Mouse (Mus musculus) limb, embryonic 11.5 days (tissue): ENCODE measurements at regions not wholly inside any gene's neighbourhood (a gene's known extent, or its start where the extent isn't known, plus 50 kb on each side); places are given as distances from the start of the nearest gene placed in this dataset.
"Not testable (repeated sequence)": the region's sequence is repeated elsewhere in the genome, so short reads cannot be mapped to it uniquely, and the experiment has no call there.

Experiments
- ATAC-seq: fragments of 200-750 bp; cut with Nextera tagmentation; 2 replicates; pipeline ENCODE4 v1.8.0; 2017; ENCODE audit warnings: low read depth; ENCODE audit not compliant: insufficient number of reproducible peaks, low FRiP score, low TSS enrichment
- DNase-seq: peaks from one replicate; pipeline ENCODE4 v3.0.0-alpha.2; 2015; ENCODE audit warnings: low spot score
- H3K27ac ChIP-seq: fragments of 300-500 bp; sonication (generic); replicated peaks from 2 replicates; pipeline ENCODE4 v1.5.1; 2014; ENCODE audit warnings: low read depth, mild to moderate bottlenecking, low read length
- H3K27me3 ChIP-seq: fragments of 300-500 bp; sonication (generic); 2 replicates; pipeline ENCODE4 v1.6.1; 2014; ENCODE audit warnings: mild to moderate bottlenecking, low read length, mixed read lengths; ENCODE audit not compliant: control insufficient read depth, insufficient read depth
- H3K36me3 ChIP-seq: fragments of 300-500 bp; sonication (generic); 2 replicates; pipeline ENCODE4 v1.6.1; 2014; ENCODE audit warnings: mild to moderate bottlenecking, low read length, moderate library complexity, mixed read lengths; ENCODE audit not compliant: control insufficient read depth, insufficient read depth
- H3K4me1 ChIP-seq: fragments of 300-500 bp; sonication (generic); 2 replicates; pipeline ENCODE4 v1.6.1; 2014; ENCODE audit warnings: low read length, mixed read lengths; ENCODE audit not compliant: control insufficient read depth, insufficient read depth
- H3K4me2 ChIP-seq: fragments of 300-500 bp; sonication (generic); 2 replicates; pipeline ENCODE4 v1.6.1; 2014; ENCODE audit warnings: low read depth, mild to moderate bottlenecking, moderate library complexity; ENCODE audit not compliant: severe bottlenecking
- H3K4me3 ChIP-seq: fragments of 300-500 bp; sonication (generic); 2 replicates; pipeline ENCODE4 v1.5.1; 2014; ENCODE audit warnings: low read depth, low read length
- H3K9ac ChIP-seq: fragments of 300-500 bp; sonication (generic); 2 replicates; pipeline ENCODE4 v1.6.1; 2014; ENCODE audit warnings: mild to moderate bottlenecking, low read length
- H3K9me3 ChIP-seq: fragments of 300-500 bp; sonication (generic); 2 replicates; pipeline ENCODE4 v1.6.1; 2016; ENCODE audit warnings: low read length; ENCODE audit not compliant: control insufficient read depth
- WGBS: fragments of 180-500 bp; shearing (Covaris S2); extraction: QIAGEN DNeasy Blood & Tissue Kit; methylation state at CpG from one replicate; pipeline ENCODE4 v1.1.7; 2014; 5-methylcytosine and 5-hydroxymethylcytosine counted together

DNA sequence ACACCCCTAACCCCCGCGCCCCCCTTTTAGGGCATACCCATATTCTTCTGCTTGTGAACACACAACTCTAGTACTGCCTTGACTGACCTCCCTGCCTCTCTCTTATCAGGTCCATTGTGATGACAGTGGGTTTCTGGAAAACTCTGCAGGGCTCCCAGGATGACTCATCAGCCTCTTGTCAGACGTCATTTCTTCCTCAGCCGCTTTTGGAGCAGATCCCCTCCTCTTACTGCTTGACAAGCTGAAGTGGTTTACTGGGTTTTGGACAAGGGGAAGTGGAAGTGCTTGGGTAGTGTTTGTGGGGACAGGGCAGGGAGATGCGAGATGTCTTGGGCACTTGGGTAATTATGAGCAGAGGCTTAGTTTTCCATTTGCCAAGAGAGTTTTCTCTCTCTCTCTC is 85.5 kb upstream of the Vav3 start:
- Histone ChIP-seq H3K36me3 (no peaks in the 10 kb centered on the region), H3K4me3 (no peak overlapping the region), H3K9me3 (no peaks in the 10 kb centered on the region), H3K9ac (no peak overlapping the region), H3K4me1 (no peaks in the 10 kb centered on the region), H3K27me3 (no peaks in the 10 kb centered on the region), H3K4me2 (no peak overlapping the region), H3K27ac (no peak overlapping the region)
- WGBS: 89% methylated on average over 5 of the region's 5 CpGs
- DNase-seq: no peak
- no peak for ATAC-seq

- no peak overlapping the region for H3K4me2 ChIP-seq
- no peak overlapping the region for H3K9ac ChIP-seq
- H3K27ac ChIP-seq: no peak overlapping the region
- no peak for ATAC-seq
- no peaks in the 10 kb centered on the region for H3K36me3 ChIP-seq
- 72% methylated on average over 5 of the region's 5 CpGs for WGBS
- H3K9me3 ChIP-seq: no peaks in the 10 kb centered on the region
- no peaks in the 10 kb centered on the region for H3K27me3 ChIP-seq
- H3K4me3 ChIP-seq: no peak overlapping the region
- DNase-seq: no peak
- no peaks in the 10 kb centered on the region for H3K4me1 ChIP-seq
Observed at GRCm38 (mm10) chr3:109256723-109257122, 83.7 kb upstream of the Vav3 start.

DNA sequence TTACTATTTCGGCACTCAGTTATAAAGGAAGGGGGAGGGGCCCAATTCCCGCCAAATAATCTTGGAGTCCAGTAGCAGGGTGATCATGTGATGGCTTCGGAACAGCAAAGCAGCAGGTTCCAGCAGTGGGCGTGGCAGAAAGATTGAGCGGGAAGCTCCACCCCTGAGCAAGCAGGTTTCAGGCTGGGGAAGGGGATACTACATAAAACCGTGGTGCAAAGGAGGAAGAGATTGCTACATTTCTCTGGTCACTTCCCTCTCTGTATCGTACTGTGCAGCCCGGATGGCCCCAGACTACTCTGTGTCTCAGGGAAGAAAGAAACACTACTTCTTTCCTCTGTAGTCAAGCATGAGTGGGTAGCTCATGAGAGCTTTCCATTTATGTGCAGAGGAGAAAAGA is 73.5 kb upstream of the Vav3 start:
- 67% methylated on average over 8 of the region's 8 CpGs for WGBS
- H3K36me3 ChIP-seq, H3K4me2 ChIP-seq, H3K4me1 ChIP-seq, H3K4me3 ChIP-seq, ATAC-seq, H3K27ac ChIP-seq, DNase-seq, H3K9ac ChIP-seq, H3K9me3 ChIP-seq, H3K27me3 ChIP-seq: not testable (repeated sequence)

- H3K27me3 ChIP-seq: no peaks in the 10 kb centered on the region
- no peak overlapping the region for H3K4me2 ChIP-seq
- no peak for DNase-seq
- no peaks in the 10 kb centered on the region for H3K4me1 ChIP-seq
- no peak overlapping the region for H3K9ac ChIP-seq
- WGBS: 40% methylated on average over 1 of the region's 1 CpGs
- H3K4me3 ChIP-seq: no peak overlapping the region
- H3K9me3 ChIP-seq: no peaks in the 10 kb centered on the region
- no peak for ATAC-seq
- H3K36me3 ChIP-seq: no peaks in the 10 kb centered on the region
- H3K27ac ChIP-seq: no peak overlapping the region
Observed at GRCm38 (mm10) chr3:109270783-109271182, 69.7 kb upstream of the Vav3 start.

GRCm38 (mm10) chr3:109273074-109273801 is 67.2 kb upstream of the Vav3 start:
- H3K9ac ChIP-seq: no peak overlapping the region
- no peaks in the 10 kb centered on the region for H3K27me3 ChIP-seq
- no peaks in the 10 kb centered on the region for H3K36me3 ChIP-seq
- DNase-seq (no peak), ATAC-seq (no peak)
- H3K9me3 ChIP-seq: no peaks in the 10 kb centered on the region
- H3K4me1 ChIP-seq: no peaks in the 10 kb centered on the region
- no peak overlapping the region for H3K27ac ChIP-seq
- H3K4me3 ChIP-seq: no peak overlapping the region
- no peak overlapping the region for H3K4me2 ChIP-seq
- 72% methylated on average over 5 of the region's 5 CpGs for WGBS

- no peak overlapping the region for H3K4me2 ChIP-seq
- H3K9me3 ChIP-seq: no peaks in the 10 kb centered on the region
- 91% methylated on average over 4 of the region's 4 CpGs for WGBS
- H3K9ac ChIP-seq: no peak overlapping the region
- H3K4me1 ChIP-seq: no peaks in the 10 kb centered on the region
- H3K27ac ChIP-seq: no peak overlapping the region
- ATAC-seq (no peak), DNase-seq (no peak)
- no peaks in the 10 kb centered on the region for H3K27me3 ChIP-seq
- H3K36me3 ChIP-seq: no peaks in the 10 kb centered on the region
- H3K4me3 ChIP-seq: no peak overlapping the region
Observed at GRCm38 (mm10) chr3:109273802-109274155, 66.7 kb upstream of the Vav3 start.

DNA sequence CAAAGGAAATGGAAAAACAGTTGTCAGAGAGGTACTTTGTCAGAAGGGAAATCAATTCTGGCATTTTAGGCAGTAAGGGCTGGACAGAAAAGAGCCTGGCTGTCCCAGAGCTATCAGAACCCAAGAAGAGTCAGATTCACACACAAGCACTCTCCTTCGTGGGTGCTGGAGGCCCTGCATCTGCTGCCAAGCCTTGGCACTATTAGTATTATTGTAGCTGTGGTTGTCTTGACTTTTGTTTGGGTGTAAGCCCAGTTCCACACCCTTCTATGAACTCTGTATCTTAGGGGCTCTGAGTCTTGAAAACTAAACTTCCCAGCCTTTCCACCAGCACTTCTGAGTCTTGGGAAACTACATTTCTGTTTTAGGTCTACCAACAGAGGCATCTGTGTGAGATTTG is 61.4 kb upstream of the Vav3 start:
- no peak overlapping the region for H3K27ac ChIP-seq
- WGBS: 52% methylated on average over 1 of the region's 1 CpGs
- DNase-seq (no peak), ATAC-seq (no peak)
- H3K9ac ChIP-seq: no peak overlapping the region
- no peaks in the 10 kb centered on the region for H3K4me1 ChIP-seq
- no peak overlapping the region for H3K4me2 ChIP-seq
- H3K27me3 ChIP-seq: no peaks in the 10 kb centered on the region
- H3K4me3 ChIP-seq: no peak overlapping the region
- H3K36me3 ChIP-seq: no peaks in the 10 kb centered on the region
- H3K9me3 ChIP-seq: no peaks in the 10 kb centered on the region

DNA sequence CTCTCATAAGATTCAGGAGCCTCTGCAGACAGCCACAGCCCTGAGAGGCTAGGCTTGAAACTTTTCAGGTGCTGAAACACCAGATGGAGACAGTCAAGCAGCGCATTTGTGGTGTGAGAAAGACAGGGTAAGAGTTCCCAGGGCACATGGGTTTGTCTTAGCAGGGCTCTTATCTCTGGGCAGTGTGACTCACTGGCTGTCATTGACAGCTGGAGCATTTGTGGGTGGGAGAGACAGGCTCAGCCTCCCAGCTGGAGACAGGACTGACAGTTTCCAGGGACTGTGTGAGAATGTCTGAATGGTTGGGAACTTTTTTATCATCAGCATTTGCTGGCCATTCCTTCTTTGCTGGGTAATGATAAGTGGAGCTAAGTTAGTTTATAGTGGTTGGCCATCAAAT is 53.9 kb upstream of the Vav3 start:
- ATAC-seq (no peak), DNase-seq (no peak)
- H3K4me1 ChIP-seq: no peaks in the 10 kb centered on the region
- H3K9ac ChIP-seq: no peak overlapping the region
- WGBS: 65% methylated on average over 1 of the region's 1 CpGs
- no peak overlapping the region for H3K4me3 ChIP-seq
- H3K4me2 ChIP-seq: no peak overlapping the region
- no peaks in the 10 kb centered on the region for H3K9me3 ChIP-seq
- H3K36me3 ChIP-seq: no peaks in the 10 kb centered on the region
- no peak overlapping the region for H3K27ac ChIP-seq
- H3K27me3 ChIP-seq: no peaks in the 10 kb centered on the region
